Mouse (Mus musculus) layer of hippocampus, adult 11-12 months (tissue): ENCODE measurements around the gene Kcnj11.
A peak's percentile ranks its signal among the peaks of the same experiment; 100 is the strongest.

Experiments
- DNase-seq: peaks from one replicate; pipeline ENCODE4 v3.0.0; 2022; ENCODE audit warnings: low spot score

Kcnj11 gene

GRCm38 (mm10) chr7:46103771-46104170 lies 3.2 kb upstream of the Kcnj11 start:
- DNase-seq = no peak

GRCm38 (mm10) chr7:46103075-46103591 lies 2.6 kb upstream of the Kcnj11 start:
- DNase-seq = peak; percentile 55

GRCm38 (mm10) chr7:46099682-46100081 lies 882 bp downstream of the Kcnj11 start:
- DNase-seq = no peak

DNA sequence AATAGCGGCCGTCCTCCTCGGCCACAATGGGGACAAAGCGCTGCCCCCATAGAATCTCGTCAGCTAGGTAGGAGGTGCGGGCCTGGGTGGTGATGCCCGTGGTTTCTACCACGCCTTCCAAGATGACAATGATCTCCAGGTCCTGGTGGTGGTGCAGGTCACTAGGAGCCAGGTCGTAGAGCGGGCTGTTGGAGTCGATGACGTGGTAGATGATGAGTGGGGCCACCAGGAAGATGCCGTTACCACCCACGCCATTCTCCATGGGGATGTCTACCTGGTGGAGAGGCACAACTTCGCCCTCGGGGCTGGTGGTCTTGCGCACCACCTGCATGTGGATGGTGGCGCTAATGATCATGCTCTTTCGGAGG lies 1.7 kb downstream of the Kcnj11 start:
- DNase-seq = no peak

- DNase-seq = no peak
Observed at GRCm38 (mm10) chr7:46098221-46098918, 2.2 kb downstream of the Kcnj11 start.

DNA sequence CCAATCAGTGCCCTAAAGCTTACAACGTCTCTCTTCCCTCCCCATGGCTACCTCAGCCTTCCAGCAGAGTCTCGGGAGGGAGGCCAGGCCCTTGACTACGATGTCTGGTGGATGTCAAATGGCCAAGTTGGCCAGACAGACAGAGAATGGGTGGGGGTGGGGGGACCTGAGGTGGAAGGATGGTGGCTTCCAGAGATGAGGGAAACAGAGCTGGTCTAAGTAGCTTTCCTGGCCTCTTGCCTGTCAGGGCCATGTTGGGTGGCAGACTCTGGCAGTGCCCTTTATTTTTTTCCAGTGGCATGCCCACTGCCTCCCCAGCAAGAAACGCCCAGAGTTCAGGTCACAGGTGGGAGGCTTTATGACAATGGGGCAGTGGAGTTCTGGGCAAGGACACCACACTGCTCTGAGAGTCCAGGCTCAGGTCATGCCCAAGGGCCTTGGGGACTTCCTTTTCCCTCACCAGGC lies 3.2 kb downstream of the Kcnj11 start:
- no peak for DNase-seq

DNA sequence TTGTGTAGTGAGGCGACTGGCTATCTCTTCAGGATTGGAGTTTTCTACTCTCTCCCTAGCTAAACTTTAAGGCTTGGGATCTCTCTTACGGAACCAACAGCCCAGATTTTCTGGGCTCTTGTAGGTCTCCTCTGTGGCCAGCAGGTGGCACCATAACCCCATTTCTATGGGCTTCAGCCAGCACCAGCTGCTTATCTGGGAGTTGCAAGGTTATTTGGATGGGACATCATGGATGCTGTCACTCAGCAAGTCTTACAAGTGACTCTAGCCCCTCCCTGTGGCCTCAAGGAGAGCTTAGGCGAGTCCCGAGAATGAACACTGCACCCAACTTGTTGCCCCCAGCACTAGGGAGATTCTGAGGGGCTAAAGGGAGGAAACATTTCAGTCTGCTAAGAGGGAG lies 4.4 kb downstream of the Kcnj11 start:
- peak; percentile 48 for DNase-seq

DNA sequence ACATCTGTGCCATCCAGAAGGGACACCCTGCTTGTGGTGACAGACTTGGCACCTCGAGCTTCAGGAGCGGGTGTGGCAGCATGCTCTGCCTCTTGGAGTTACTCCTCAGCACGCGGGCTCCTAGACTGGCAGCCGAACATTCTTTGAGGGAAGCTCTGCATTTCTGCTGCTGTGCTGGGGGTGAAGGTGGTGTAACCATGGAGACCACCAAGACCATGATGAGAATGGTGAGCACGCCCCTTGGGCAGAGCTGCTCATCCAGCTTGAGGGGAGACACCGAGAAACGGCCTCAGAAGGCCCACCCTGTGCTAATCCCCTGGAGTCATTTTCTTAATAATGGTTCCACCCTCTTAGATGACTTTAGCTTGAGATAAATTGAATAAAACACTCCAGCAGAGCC lies 7.8 kb downstream of the Kcnj11 start:
- DNase-seq = no peak

- DNase-seq = no peak
Observed at GRCm38 (mm10) chr7:46088241-46088640, 12.3 kb downstream of the Kcnj11 start.

DNA sequence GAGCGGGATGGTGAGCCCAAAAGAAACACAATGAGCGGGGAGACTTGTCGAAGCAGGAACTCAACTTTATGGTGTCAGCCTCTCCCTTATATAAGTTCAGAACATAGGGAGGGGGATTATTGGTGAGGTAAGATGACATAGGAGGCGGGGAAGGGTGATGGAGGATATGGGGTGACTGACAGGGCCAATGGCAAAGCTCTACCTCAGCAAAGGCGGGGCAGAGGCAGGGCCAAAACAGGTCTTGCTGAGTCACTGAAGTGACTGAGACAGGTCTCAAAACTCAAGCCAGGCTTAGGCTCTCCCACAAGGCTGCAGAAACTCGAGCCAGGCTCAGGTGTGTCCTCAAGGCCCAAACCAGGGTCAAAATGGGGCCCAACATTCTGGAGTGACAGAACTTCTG lies 14.2 kb downstream of the Kcnj11 start:
- DNase-seq = no peak

DNA sequence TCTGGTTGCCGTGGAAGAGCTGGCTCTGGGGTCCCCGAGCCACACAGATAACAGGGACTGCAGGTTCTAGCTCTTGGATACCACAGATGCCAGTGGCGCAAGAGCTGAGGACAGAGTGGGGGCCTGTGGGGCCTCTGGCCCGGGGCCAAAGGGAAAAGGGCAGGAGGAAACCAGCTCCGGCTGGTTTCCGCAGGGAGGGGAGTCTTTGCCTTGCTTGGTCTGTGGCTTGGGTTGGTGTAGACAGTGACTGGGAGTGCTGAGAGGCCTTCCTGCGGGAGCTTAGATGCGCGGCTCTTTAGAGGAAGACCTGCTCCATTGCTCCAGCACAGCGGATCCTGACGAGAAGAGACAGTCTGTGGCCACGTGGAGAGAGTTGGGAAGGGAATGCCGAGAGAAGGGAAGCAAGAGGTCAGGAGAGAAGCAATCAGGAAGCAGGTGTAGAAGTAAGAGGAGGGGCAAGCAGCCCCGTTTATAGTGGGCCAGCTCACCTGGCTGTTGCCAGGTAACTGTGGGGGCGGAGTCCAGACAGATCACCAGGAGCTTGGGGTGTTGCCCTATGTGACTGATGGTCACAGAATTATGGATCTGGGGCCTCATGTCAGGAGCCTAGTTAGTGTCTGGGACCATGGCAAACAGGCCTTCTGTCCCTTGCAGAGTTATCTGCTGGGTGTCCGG lies 15.6 kb downstream of the Kcnj11 start:
- no peak for DNase-seq

DNA sequence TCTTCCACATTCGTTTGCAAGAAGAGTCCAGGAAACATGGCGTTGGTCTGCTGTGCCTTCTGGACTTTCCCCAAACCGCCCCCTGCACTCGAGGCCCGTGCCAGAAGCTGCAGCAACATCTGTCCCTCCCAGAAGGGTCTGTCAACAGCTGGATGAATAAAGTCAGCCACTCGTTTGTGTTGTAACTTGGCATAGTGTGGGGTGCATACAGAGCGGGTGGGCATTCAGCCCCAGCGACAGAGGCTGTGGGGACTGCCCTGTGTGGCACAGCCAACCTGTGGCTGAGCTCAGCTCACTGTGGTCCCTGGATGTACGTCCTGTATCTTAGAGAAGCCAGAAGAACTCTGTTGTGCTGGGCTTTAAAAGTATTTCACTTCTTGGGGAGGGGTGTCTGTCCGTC lies 16.5 kb downstream of the Kcnj11 start:
- no peak for DNase-seq

DNA sequence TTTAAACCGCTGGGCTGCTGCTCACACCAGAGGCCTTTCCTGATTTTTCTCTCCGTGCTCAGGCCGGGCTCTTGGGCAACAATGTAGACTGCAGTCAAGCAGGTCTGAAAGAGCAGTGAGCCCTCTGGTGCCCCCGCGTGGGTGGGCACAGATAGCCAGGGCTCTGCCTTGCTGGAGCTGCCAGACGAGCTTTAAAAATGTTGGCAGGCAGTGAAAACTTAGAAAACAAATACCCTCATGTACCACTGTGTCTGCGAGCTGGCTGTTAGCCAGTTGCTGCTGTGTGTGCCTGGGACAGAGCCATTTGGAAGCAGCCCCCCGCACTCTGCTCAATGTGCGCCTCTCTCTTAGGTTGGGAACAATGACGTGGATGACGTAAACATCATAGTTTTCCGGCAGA lies 22.9 kb downstream of the Kcnj11 start:
- DNase-seq = no peak

- no peak for DNase-seq
Observed at GRCm38 (mm10) chr7:46076844-46077243, 23.7 kb downstream of the Kcnj11 start.

- no peak for DNase-seq
Observed at GRCm38 (mm10) chr7:46068831-46069230, 31.7 kb downstream of the Kcnj11 start.

GRCm38 (mm10) chr7:46063296-46063695 lies 37.3 kb downstream of the Kcnj11 start:
- DNase-seq = no peak

DNA sequence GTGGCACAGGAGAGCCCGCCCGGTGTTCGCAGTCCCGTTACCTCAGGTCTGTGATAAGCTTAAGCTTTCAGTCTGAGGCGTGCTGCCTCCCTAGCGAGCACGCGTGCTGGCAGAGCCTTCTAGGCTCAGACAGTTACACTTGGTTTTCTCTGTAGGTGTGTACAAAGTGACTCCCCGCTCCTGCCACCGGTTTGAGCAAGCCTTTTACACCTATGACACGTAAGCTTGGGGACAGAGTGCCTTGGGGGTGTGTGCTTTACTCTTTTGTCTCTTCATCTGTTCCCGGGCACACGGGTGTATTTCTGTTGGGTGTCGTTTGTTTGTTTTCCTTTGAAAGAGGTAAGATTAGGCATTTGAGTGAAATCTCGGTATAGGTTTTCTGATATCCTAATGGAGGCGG lies 39.0 kb downstream of the Kcnj11 start:
- no peak for DNase-seq

- no peak for DNase-seq
Observed at GRCm38 (mm10) chr7:46060688-46061087, 39.9 kb downstream of the Kcnj11 start.

GRCm38 (mm10) chr7:46058882-46059281 lies 41.7 kb downstream of the Kcnj11 start:
- no peak for DNase-seq

- DNase-seq = no peak
Observed at GRCm38 (mm10) chr7:46053566-46053965, 47.0 kb downstream of the Kcnj11 start.

DNA sequence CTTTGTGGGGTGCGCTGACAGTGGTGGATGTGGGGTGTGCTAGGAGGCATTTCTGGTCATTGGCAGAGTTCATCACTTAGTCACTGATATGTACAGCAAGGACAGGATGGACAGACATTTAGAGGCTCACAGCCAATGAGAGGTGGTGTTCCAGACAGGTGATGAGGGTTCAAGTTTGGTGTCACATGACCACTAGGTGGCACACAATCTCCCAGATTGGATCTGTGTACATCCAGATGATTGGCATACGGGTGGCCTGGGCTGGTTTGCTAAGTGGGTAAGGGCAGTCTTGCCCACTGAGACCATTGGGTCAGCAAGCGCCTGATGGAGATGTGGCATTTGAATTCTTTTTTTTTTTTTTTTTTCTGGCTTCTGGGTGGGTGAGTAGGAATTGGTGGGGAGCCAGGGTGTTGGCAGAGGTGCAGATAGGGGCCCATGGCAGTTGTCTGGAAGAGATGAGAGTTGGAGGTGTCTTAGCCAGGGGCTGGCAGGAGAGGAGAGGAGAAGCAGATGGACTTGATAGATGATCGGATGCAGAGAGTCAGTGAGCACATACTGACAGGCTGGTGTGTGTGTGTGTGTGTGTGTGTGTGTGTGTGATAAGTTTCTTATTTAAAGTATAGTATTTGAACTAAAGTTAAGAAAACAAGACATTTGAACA lies 48.3 kb downstream of the Kcnj11 start:
- no peak for DNase-seq

DNA sequence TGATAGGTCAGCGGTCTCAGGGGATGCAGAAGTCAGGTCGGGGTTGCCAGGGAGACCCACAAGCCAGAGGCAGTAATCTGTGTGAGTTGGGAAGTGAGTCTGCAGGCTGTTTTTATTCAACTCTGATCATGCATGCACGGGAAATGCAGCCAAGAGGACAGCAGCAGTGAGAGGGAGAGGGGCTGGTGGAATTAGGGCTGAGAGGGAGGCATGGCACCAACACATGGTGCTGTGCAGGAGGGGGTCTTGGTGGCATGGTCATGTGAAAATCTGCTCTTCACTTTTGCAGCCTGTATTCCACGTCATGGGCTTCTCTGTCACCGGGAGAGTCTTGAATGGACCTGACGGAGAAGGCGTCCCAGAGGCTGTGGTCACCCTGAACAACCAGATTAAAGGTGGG lies 50.6 kb downstream of the Kcnj11 start:
- no peak for DNase-seq
